Mouse (Mus musculus): ENCODE results near the gene Ccdc115.

GRCm38 (mm10) chr1:34438381-34439051 is 956 bp downstream of the Ccdc115 start:
- TF ChIP-seq ZNF384 (IDR thresholded peaks at IDR 0.05; ENCODE audit: low read depth, low read length) (0 out of 2 replicates have a peak, but pooled peaks have one; percentile 32), ZC3H11A (IDR thresholded peaks at IDR 0.05; ENCODE audit: borderline replicate concordance, low read depth, low read length) (no peak), CHD2 (IDR thresholded peaks at IDR 0.05; ENCODE audit: low read depth, low read length) (no peak), HCFC1 (IDR thresholded peaks at IDR 0.05; ENCODE audit: borderline replicate concordance, insufficient read depth, low read length) (no peak), MAFK (IDR thresholded peaks at IDR 0.05; ENCODE audit: insufficient read depth, low read depth, low read length) (no peak)

All from ES-E14 (cell line).